Mouse (Mus musculus) cerebellum, adult 2 months (tissue): Measurements from ENCODE around the gene Urad.

Experiments used
- CTCF ChIP-seq: fragments of 200-500 bp; IDR thresholded peaks from 2 replicates; pipeline ENCODE4 v1.5.1; 2011; ENCODE audit warnings: low read depth, mild to moderate bottlenecking, control low read depth, low read length, moderate library complexity, borderline replicate concordance; ENCODE audit not compliant: insufficient read depth
- POLR2A ChIP-seq: fragments of 200-500 bp; IDR thresholded peaks from 2 replicates; pipeline ENCODE4 v1.6.1; 2011; ENCODE audit warnings: low read length, control low read depth, borderline replicate concordance; ENCODE audit not compliant: insufficient read depth

DNA sequence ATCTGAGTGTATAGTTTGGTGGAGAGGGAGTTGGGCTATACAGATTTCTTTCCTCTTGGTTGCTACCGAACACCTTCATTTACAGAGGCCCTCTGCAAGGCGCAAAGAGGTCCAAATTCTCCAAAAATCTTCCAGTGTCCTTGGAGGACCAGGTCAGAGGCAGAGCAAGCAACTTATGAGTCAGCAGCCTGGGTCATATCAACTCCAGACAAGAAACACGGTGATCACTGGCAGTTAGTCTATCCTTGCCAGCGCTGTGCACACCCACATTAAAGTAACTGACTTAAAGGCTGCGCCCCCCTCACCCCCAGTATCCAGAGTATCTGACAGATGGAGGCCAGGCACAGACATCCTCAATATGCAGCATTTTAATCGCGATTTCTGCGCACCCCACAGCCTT, 53.5 kb downstream of the Urad start:
- TF ChIP-seq CTCF (no peak), POLR2A (no peak)
